Mouse (Mus musculus) heart, embryonic 16.5 days (tissue): ENCODE measurements around the gene Olfr680-ps1. TPM values are rescaled to one million over a fixed set of nuclear protein-coding genes. Genes with fewer than 3 reads are reported as not detected.
"Not testable (repeated sequence)": the region's sequence is repeated elsewhere in the genome, so short reads cannot be mapped to it uniquely, and the experiment has no call there.

Experiments used
- ATAC-seq: fragments of 200-750 bp; cut with Nextera tagmentation; replicated peaks from 2 replicates; pipeline ENCODE4 v1.8.0; 2017; ENCODE audit warnings: moderate number of reproducible peaks; ENCODE audit not compliant: insufficient read depth, low FRiP score; ENCODE audit errors: extremely low read depth
- H3K27ac ChIP-seq: fragments of 300-500 bp; sonication (generic); 2 replicates; pipeline ENCODE4 v1.5.1; 2014; ENCODE audit warnings: mild to moderate bottlenecking, low read length, control low read depth, moderate library complexity
- H3K27me3 ChIP-seq: fragments of 300-500 bp; sonication (generic); 2 replicates; pipeline ENCODE4 v1.6.1; 2014; ENCODE audit warnings: low read length, mixed read lengths; ENCODE audit not compliant: control insufficient read depth, insufficient read depth
- H3K36me3 ChIP-seq: fragments of 300-500 bp; sonication (generic); 2 replicates; pipeline ENCODE4 v1.6.1; 2014; ENCODE audit not compliant: control insufficient read depth, insufficient read depth
- H3K4me1 ChIP-seq: fragments of 300-500 bp; sonication (generic); 2 replicates; pipeline ENCODE4 v1.6.1; 2014; ENCODE audit warnings: low read length, mixed read lengths; ENCODE audit not compliant: control insufficient read depth, insufficient read depth
- H3K4me2 ChIP-seq: fragments of 300-500 bp; sonication (generic); 2 replicates; pipeline ENCODE4 v1.6.1; 2014; ENCODE audit warnings: low read depth, mild to moderate bottlenecking, control low read depth, low read length
- H3K4me3 ChIP-seq: fragments of 300-500 bp; sonication (generic); 2 replicates; pipeline ENCODE4 v1.5.1; 2014; ENCODE audit warnings: mild to moderate bottlenecking, control low read depth, low read length
- H3K9ac ChIP-seq: fragments of 300-500 bp; sonication (generic); 2 replicates; pipeline ENCODE4 v1.6.1; 2014; ENCODE audit warnings: low read length, control low read depth
- H3K9me3 ChIP-seq: fragments of 300-500 bp; sonication (generic); replicated peaks from 2 replicates; pipeline ENCODE4 v1.6.1; 2016; ENCODE audit warnings: low read length; ENCODE audit not compliant: control insufficient read depth
- WGBS: fragments of 180-500 bp; shearing (Covaris S2); extraction: QIAGEN DNeasy Blood & Tissue Kit; methylation state at CpG from one replicate; pipeline ENCODE4 v1.1.7; 2014; 5-methylcytosine and 5-hydroxymethylcytosine counted together
- polyA plus RNA-seq: library from polyadenylated mRNA; unstranded; fragments of >200 nt; fragmentation: Nextera tagmentation; extraction: Ambion mirVana; gene quantifications from 2 replicates; pipeline ENCODE4 v1.2.1, GENCODE M21; 2015

The Olfr680-ps1 gene
- polyA plus RNA-seq: not detected in 2 replicates

GRCm38 (mm10) chr7:105092717-105093116 lies at the start of gene Olfr680-ps1:
Olfr680-ps1 (minus strand) TSS chr7:105092817.
- H3K9ac ChIP-seq, H3K4me3 ChIP-seq, H3K9me3 ChIP-seq, ATAC-seq, H3K27me3 ChIP-seq, H3K36me3 ChIP-seq, H3K4me2 ChIP-seq, H3K4me1 ChIP-seq, H3K27ac ChIP-seq: not testable (repeated sequence)

GRCm38 (mm10) chr7:105141275-105141674 lies 48.7 kb upstream of the Olfr680-ps1 start:
- WGBS: 51% methylated on average over 2 of the region's 2 CpGs
- Histone ChIP-seq H3K4me3 (no peak overlapping the region), H3K27ac (no peak overlapping the region), H3K4me2 (no peak overlapping the region), H3K36me3 (no peaks in the 10 kb centered on the region), H3K9me3 (no peaks in the 10 kb centered on the region), H3K4me1 (no peaks in the 10 kb centered on the region), H3K27me3 (no peaks in the 10 kb centered on the region), H3K9ac (no peak overlapping the region)
- ATAC-seq: no peak

- no peaks in the 10 kb centered on the region for H3K36me3 ChIP-seq
- no peak for ATAC-seq
- H3K9ac ChIP-seq: no peak within 1 kb of the TSS
- no peaks in the 10 kb centered on the region for H3K4me1 ChIP-seq
- no peaks in the 10 kb centered on the region for H3K27me3 ChIP-seq
- no peak within 1 kb of the TSS for H3K27ac ChIP-seq
- H3K9me3 ChIP-seq: no peaks in the 10 kb centered on the region
- no peak within 1 kb of the TSS for H3K4me2 ChIP-seq
- H3K4me3 ChIP-seq: no peak within 1 kb of the TSS
Measured at GRCm38 (mm10) chr7:105116536-105116935, 23.9 kb upstream of the Olfr680-ps1 start, which contains the start of gene Olfr681. Olfr681 (plus strand) TSS chr7:105116836.

- ATAC-seq: no peak
Measured at GRCm38 (mm10) chr7:105080905-105081304, 11.7 kb downstream of the Olfr680-ps1 start, which contains the start of gene Olfr679. Olfr679 (plus strand) TSS chr7:105081205.

GRCm38 (mm10) chr7:105064175-105064574 lies 28.4 kb downstream of the Olfr680-ps1 start, which contains the start of gene Olfr678:
Olfr678 (plus strand) TSS chr7:105064475.
- no peak within 1 kb of the TSS for H3K4me3 ChIP-seq
- H3K9me3 ChIP-seq: no peaks in the 10 kb centered on the region
- 85% methylated on average over 1 of the region's 1 CpGs for WGBS
- ATAC-seq: no peak
- H3K36me3 ChIP-seq: no peaks in the 10 kb centered on the region
- H3K27ac ChIP-seq: no peak within 1 kb of the TSS
- no peak within 1 kb of the TSS for H3K4me2 ChIP-seq
- H3K27me3 ChIP-seq: no peaks in the 10 kb centered on the region
- H3K4me1 ChIP-seq: no peaks in the 10 kb centered on the region
- H3K9ac ChIP-seq: no peak within 1 kb of the TSS

More at GRCm38 (mm10) chr7:105080905-105081304, 11.7 kb downstream of the Olfr680-ps1 start, which contains the start of gene Olfr679:
- WGBS: 54% methylated on average over 1 of the region's 1 CpGs
- Histone ChIP-seq H3K4me3 (no peak within 1 kb of the TSS), H3K9me3 (no peaks in the 10 kb centered on the region), H3K4me1 (no peaks in the 10 kb centered on the region), H3K9ac (no peak within 1 kb of the TSS), H3K27me3 (no peaks in the 10 kb centered on the region), H3K36me3 (no peaks in the 10 kb centered on the region), H3K27ac (no peak within 1 kb of the TSS), H3K4me2 (no peak within 1 kb of the TSS)

GRCm38 (mm10) chr7:105058951-105059350 lies 33.7 kb downstream of the Olfr680-ps1 start:
- Histone ChIP-seq H3K27ac (no peak overlapping the region), H3K36me3 (no peaks in the 10 kb centered on the region), H3K9ac (no peak overlapping the region), H3K9me3 (no peaks in the 10 kb centered on the region), H3K4me1 (no peaks in the 10 kb centered on the region), H3K27me3 (no peaks in the 10 kb centered on the region), H3K4me3 (no peak overlapping the region), H3K4me2 (no peak overlapping the region)
- no peak for ATAC-seq

Other genes with a start within 250 kb of the Olfr680-ps1 start
- not detected in 2 replicates for gene Usp17la, start 235.8 kb downstream of the Olfr680-ps1 start, polyA plus RNA-seq
- not detected in 2 replicates for gene Olfr665, start 214.8 kb downstream of the Olfr680-ps1 start, polyA plus RNA-seq
- gene Olfr666, start 196.9 kb downstream of the Olfr680-ps1 start, polyA plus RNA-seq: not detected in 2 replicates
- not detected in 2 replicates for gene Olfr667, start 171.3 kb downstream of the Olfr680-ps1 start, polyA plus RNA-seq
- gene Olfr668, start 164.8 kb downstream of the Olfr680-ps1 start, polyA plus RNA-seq: not detected in 2 replicates
- not detected in 2 replicates for gene Olfr669, start 158.6 kb downstream of the Olfr680-ps1 start, polyA plus RNA-seq
- not detected in 2 replicates for gene Olfr670, start 130.2 kb downstream of the Olfr680-ps1 start, polyA plus RNA-seq
- gene Olfr671, start 113.7 kb downstream of the Olfr680-ps1 start, polyA plus RNA-seq: not detected in 2 replicates
- not detected in 2 replicates for gene Olfr672, start 90.8 kb downstream of the Olfr680-ps1 start, polyA plus RNA-seq
- not detected in 2 replicates for gene Olfr675, start 64.4 kb downstream of the Olfr680-ps1 start, polyA plus RNA-seq
- not detected in 2 replicates for gene Olfr676, start 60.1 kb downstream of the Olfr680-ps1 start, polyA plus RNA-seq
- gene Olfr677, start 41.4 kb downstream of the Olfr680-ps1 start, polyA plus RNA-seq: not detected in 2 replicates
- not detected in 2 replicates for gene Olfr678, start 28.3 kb downstream of the Olfr680-ps1 start, polyA plus RNA-seq
- gene Olfr679, start 11.6 kb downstream of the Olfr680-ps1 start, polyA plus RNA-seq: not detected in 2 replicates
- not detected in 2 replicates for gene Olfr681, start 24.0 kb upstream of the Olfr680-ps1 start, polyA plus RNA-seq
- gene Olfr683, start 54.2 kb upstream of the Olfr680-ps1 start, polyA plus RNA-seq: not detected in 2 replicates
- not detected in 2 replicates for gene Olfr684, start 70.8 kb upstream of the Olfr680-ps1 start, polyA plus RNA-seq
- not detected in 2 replicates for gene Olfr685, start 93.2 kb upstream of the Olfr680-ps1 start, polyA plus RNA-seq
- gene Olfr686, start 114.7 kb upstream of the Olfr680-ps1 start, polyA plus RNA-seq: not detected in 2 replicates
- gene Olfr688, start 195.3 kb upstream of the Olfr680-ps1 start, polyA plus RNA-seq: not detected in 2 replicates
- not detected in 2 replicates for gene Olfr689, start 218.3 kb upstream of the Olfr680-ps1 start, polyA plus RNA-seq
- not detected in 2 replicates for gene Olfr690, start 241.3 kb upstream of the Olfr680-ps1 start, polyA plus RNA-seq
- 0.06 and 0.14 TPM in 2 replicates for gene Olfr691, start 249.5 kb upstream of the Olfr680-ps1 start, polyA plus RNA-seq